Mouse (Mus musculus): ENCODE data around the gene Nf2.

- TF ChIP-seq CTCF (conservative IDR thresholded peaks at IDR 0.05; ENCODE audit: insufficient read depth, insufficient read length, low read depth, low read length) = no peak
- no peak for TF ChIP-seq POLR2A (IDR thresholded peaks at IDR 0.05; ENCODE audit: low read depth, low read length)
Observed at GRCm38 (mm10) chr11:4854181-4854580, 4.8 kb upstream of the Nf2 start.
